Mouse (Mus musculus): ENCODE measurements around the gene Usp47. TPM values are rescaled to one million over a fixed set of nuclear protein-coding genes. Genes with fewer than 3 reads are reported as not detected.

The Usp47 gene
- total and polyA plus RNA-seq, 3 experiments, result 37.3 to 122 (median 47.8) TPM

GRCm38 (mm10) chr7:112022506-112023149, 676 bp upstream of the Usp47 start:
- Histone ChIP-seq H3K4me1 (ENCODE audit: control insufficient read depth in 1 of 2, insufficient read depth in 2 of 2, low read length in 2 of 2) (peaks cover 8 to 9% of the 10 kb centered on the region in 2 experiments), H3K9me3 (replicated peaks; ENCODE audit: insufficient read depth, low read length) (no peaks in the 10 kb centered on the region), H3K9ac (ENCODE audit: control insufficient read depth, low read depth, low read length, poor library complexity, severe bottlenecking) (peak overlapping the region; percentile 90), H3K27ac (ENCODE audit: control insufficient read depth, low read depth, low read length) (peak overlapping the region; percentile 75), H3K4me3 (ENCODE audit: control insufficient read depth in 1 of 2, insufficient read depth in 1 of 2, low read depth in 2 of 2, low read length in 2 of 2) (peak overlapping the region; percentile 74 to 95), H3K79me2 (ENCODE audit: control insufficient read depth, insufficient read depth, low read length, poor library complexity) (peaks cover 41% of the 10 kb centered on the region), H3K27me3 (ENCODE audit: control insufficient read depth in 1 of 2, insufficient read depth in 2 of 2, low read length in 2 of 2) (no peaks in the 10 kb centered on the region), H3K36me3 (ENCODE audit: control insufficient read depth in 1 of 2, insufficient read depth in 2 of 2, low read length in 2 of 2) (peaks cover 0 to 24% of the 10 kb centered on the region in 2 experiments; a peak in 2 of 4 replicates)
- no peak for DNase-seq (ENCODE audit: low read depth, low spot score)
- TF ChIP-seq MYC (IDR thresholded peaks at IDR 0.05; ENCODE audit: low read depth, low read length), result no peak
- TF ChIP-seq GABPA (IDR thresholded peaks at IDR 0.05; ENCODE audit: low read depth, low read length), result no peak
- no peak for TF ChIP-seq ZKSCAN1 (IDR thresholded peaks at IDR 0.05; ENCODE audit: low read depth, low read length)
- TF ChIP-seq BHLHE40 (IDR thresholded peaks at IDR 0.05; ENCODE audit: borderline replicate concordance, low read depth, low read length), result no peak
- no peak for TF ChIP-seq RCOR1 (IDR thresholded peaks at IDR 0.05; ENCODE audit: low read depth, low read length)
- no peak for TF ChIP-seq RAD21 (IDR thresholded peaks at IDR 0.05; ENCODE audit: low read depth, low read length)
- TF ChIP-seq POLR2AphosphoS2 (IDR thresholded peaks at IDR 0.05; ENCODE audit: low read length), result no peak
- no peak for TF ChIP-seq E2F4 (IDR thresholded peaks at IDR 0.05; ENCODE audit: borderline replicate concordance, low read depth, low read length)
- TF ChIP-seq ELF1 (IDR thresholded peaks at IDR 0.05; ENCODE audit: low read depth, low read length), result no peak
- TF ChIP-seq GATA1 (IDR thresholded peaks at IDR 0.05; ENCODE audit: low read depth, low read length), result no peak
- TF ChIP-seq MYB (IDR thresholded peaks at IDR 0.05; ENCODE audit: low read depth, low read length), result no peak
- no peak for TF ChIP-seq ETS1 (IDR thresholded peaks at IDR 0.05; ENCODE audit: low read depth, low read length)

DNA sequence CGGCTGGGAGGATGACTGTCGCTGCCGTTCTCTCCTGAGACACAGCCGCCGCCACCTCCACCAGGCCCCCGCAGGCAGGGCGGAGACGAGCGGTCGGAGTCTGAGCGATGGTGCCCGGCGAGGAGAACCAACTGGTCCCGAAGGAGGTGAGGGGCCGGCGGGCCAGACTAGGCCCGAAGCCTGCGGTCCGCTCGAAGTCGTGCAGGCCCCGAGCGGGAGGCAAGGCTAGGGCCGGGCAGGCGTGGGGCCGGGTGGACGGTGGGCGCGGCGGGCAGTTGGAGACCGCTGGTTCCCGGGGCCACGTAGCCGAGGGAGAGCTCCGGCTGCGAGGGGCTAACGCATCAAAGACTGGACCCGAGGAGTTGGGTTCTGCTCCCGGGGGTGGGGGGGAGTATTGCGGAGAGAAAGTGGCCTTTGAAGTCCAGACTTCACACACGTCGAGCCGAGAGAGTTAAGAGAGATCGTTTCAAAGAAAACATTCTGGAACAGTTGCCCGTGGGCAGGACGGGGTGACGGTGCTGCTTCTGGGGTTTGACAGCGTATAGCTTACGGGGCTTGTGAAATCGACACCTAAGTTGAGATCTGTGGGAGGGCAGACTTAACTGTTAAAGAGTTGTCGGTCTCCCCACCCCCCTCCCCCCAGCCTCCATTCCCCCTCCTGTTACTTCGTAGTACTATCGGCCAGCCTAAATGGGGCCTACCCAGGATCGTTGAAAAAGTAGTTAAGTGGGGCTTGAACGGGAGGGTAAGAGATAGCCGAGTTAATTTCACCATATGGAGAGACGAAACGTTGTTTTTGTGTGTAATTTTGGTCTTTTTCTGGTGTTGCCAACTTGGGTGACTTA, 519 bp downstream of the Usp47 start:
- peaks cover 0 to 24% of the 10 kb centered on the region in 2 experiments; a peak in 2 of 4 replicates for H3K36me3 ChIP-seq (ENCODE audit: control insufficient read depth in 1 of 2, insufficient read depth in 2 of 2, low read length in 2 of 2)
- H3K9ac ChIP-seq (ENCODE audit: control insufficient read depth, low read depth, low read length, poor library complexity, severe bottlenecking), result peak overlapping the region; percentile 90
- H3K79me2 ChIP-seq (ENCODE audit: control insufficient read depth, insufficient read depth, low read length, poor library complexity), result peaks cover 52% of the 10 kb centered on the region
- peak; percentile 74 for DNase-seq (ENCODE audit: low read depth, low spot score)
- peak overlapping the region; percentile 86 for H3K27ac ChIP-seq (ENCODE audit: control insufficient read depth, low read depth, low read length)
- H3K4me1 ChIP-seq (ENCODE audit: control insufficient read depth in 1 of 2, insufficient read depth in 2 of 2, low read length in 2 of 2), result peaks cover 8 to 9% of the 10 kb centered on the region in 2 experiments
- H3K27me3 ChIP-seq (ENCODE audit: control insufficient read depth in 1 of 2, insufficient read depth in 2 of 2, low read length in 2 of 2), result no peaks in the 10 kb centered on the region
- TF ChIP-seq NELFE (IDR thresholded peaks at IDR 0.05; ENCODE audit: low read depth, low read length), result peak; percentile 35; the same call in 1 of the 2 replicates
- TF ChIP-seq GATA1 (IDR thresholded peaks at IDR 0.05; ENCODE audit: low read depth, low read length), result no peak
- no peak for TF ChIP-seq MAFK (IDR thresholded peaks at IDR 0.05; ENCODE audit: borderline replicate concordance, low read depth, low read length)
- TF ChIP-seq MEF2A (IDR thresholded peaks at IDR 0.05; ENCODE audit: extremely low read depth, insufficient replicate concordance, low read depth, low read length, poor library complexity, severe bottlenecking), result no peak
- TF ChIP-seq POLR2AphosphoS2 (IDR thresholded peaks at IDR 0.05; ENCODE audit: low read length), result no peak
- TF ChIP-seq SIN3A (IDR thresholded peaks at IDR 0.05; ENCODE audit: low read length), result 0 out of 2 replicates have a peak, but pooled peaks have one; percentile 21
- 0 out of 2 replicates have a peak, but pooled peaks have one; percentile 4 for TF ChIP-seq MAZ (IDR thresholded peaks at IDR 0.05; ENCODE audit: low read depth, low read length)
- no peak for TF ChIP-seq ELF1 (IDR thresholded peaks at IDR 0.05; ENCODE audit: low read depth, low read length)
- TF ChIP-seq TCF12 (IDR thresholded peaks at IDR 0.05; ENCODE audit: low read depth, low read length), result no peak
- peak; percentile 40; the same call in 1 of the 2 replicates for TF ChIP-seq TBP (IDR thresholded peaks at IDR 0.05; ENCODE audit: low read depth, low read length)
- no peak for TF ChIP-seq NRF1 (IDR thresholded peaks at IDR 0.05; ENCODE audit: insufficient read depth, low read depth, low read length, poor library complexity, severe bottlenecking)
- TF ChIP-seq HCFC1 (IDR thresholded peaks at IDR 0.05; ENCODE audit: low read depth, low read length), result no peak
- TF ChIP-seq RAD21 (IDR thresholded peaks at IDR 0.05; ENCODE audit: low read depth, low read length), result no peak
- TF ChIP-seq POLR2A (IDR thresholded peaks at IDR 0.05; ENCODE audit: control insufficient read depth in 1 of 2, insufficient read depth in 1 of 2, low read depth in 1 of 2, low read length in 2 of 2, poor library complexity in 1 of 2), result peak in 1 of 2 experiments; percentile 55; a peak in 1 of 4 replicates
- TF ChIP-seq CHD1 (IDR thresholded peaks at IDR 0.05; ENCODE audit: low read depth, low read length), result no peak; the same call in 1 of the 2 replicates
- peak; percentile 17 for TF ChIP-seq MXI1 (IDR thresholded peaks at IDR 0.05; ENCODE audit: low read depth, low read length)
- no peak for TF ChIP-seq USF2 (IDR thresholded peaks at IDR 0.05; ENCODE audit: borderline replicate concordance in 1 of 2, insufficient read depth in 1 of 2, low read depth in 1 of 2, low read length in 2 of 2)
- TF ChIP-seq GABPA (IDR thresholded peaks at IDR 0.05; ENCODE audit: low read depth, low read length), result no peak
- no peak for TF ChIP-seq CTCF (IDR thresholded peaks at IDR 0.05 in 2 of 3, conservative IDR thresholded peaks at IDR 0.05 in 1 of 3; ENCODE audit: control insufficient read depth in 1 of 3, insufficient read depth in 1 of 3, low read depth in 2 of 3, low read length in 3 of 3, poor library complexity in 1 of 3, severe bottlenecking in 1 of 3)
- 0 out of 2 replicates have a peak, but pooled peaks have one; percentile 19 for TF ChIP-seq MAX (IDR thresholded peaks at IDR 0.05; ENCODE audit: low read length)
- H3K4me3 ChIP-seq (ENCODE audit: control insufficient read depth in 1 of 2, insufficient read depth in 1 of 2, low read depth in 2 of 2, low read length in 2 of 2), result peak overlapping the region; percentile 74 to 95
- H3K9me3 ChIP-seq (replicated peaks; ENCODE audit: insufficient read depth, low read length), result no peaks in the 10 kb centered on the region

Measured in MEL (cell line).